Mouse (Mus musculus) megakaryocyte, embryonic 14.5 days (primary cell): Measurements from ENCODE around the gene Gjb2.

Source experiments
- FLI1 ChIP-seq: IDR thresholded peaks from 2 replicates; pipeline ENCODE4 v1.6.1; 2012; ENCODE audit warnings: low read length, inconsistent platforms, mixed read lengths
- GATA1 ChIP-seq: IDR thresholded peaks from 3 replicates; pipeline ENCODE4 v1.6.1; 2012; ENCODE audit warnings: mixed read lengths, low read length, inconsistent platforms, borderline replicate concordance

GRCm38 (mm10) chr14:57057563-57058321, 46.8 kb downstream of the Gjb2 start, which contains the start of gene Gja3:
- TF ChIP-seq GATA1 (no peak), FLI1 (no peak)
